Mouse (Mus musculus) spleen, adult 2 months (tissue): ENCODE data around the gene Ubash3b. TPM values are rescaled to one million over a fixed set of nuclear protein-coding genes. Genes with fewer than 3 reads are reported as not detected.

Experiments used
- DNase-seq, 2 experiments: peaks; one replicate each; pipeline versions ENCODE4 v3.0.0 to v3.0.0-alpha.2; 2012 to 2021; ENCODE audit warnings: low spot score in 2 of 2, low read depth in 1 of 2
- H3K27ac ChIP-seq: fragments of 200-500 bp; 2 replicates; pipeline ENCODE4 v1.5.1; 2012; ENCODE audit warnings: low read length, inconsistent platforms; ENCODE audit not compliant: insufficient read depth
- H3K27me3 ChIP-seq: fragments of 200-500 bp; 2 replicates; pipeline ENCODE4 v1.6.1; 2012; ENCODE audit warnings: mild to moderate bottlenecking, moderate library complexity, low read length, inconsistent platforms; ENCODE audit not compliant: control insufficient read depth, insufficient read depth
- H3K36me3 ChIP-seq: fragments of 200-500 bp; 2 replicates; pipeline ENCODE4 v1.6.1; 2012; ENCODE audit warnings: mild to moderate bottlenecking, low read length, inconsistent platforms; ENCODE audit not compliant: control insufficient read depth, insufficient read depth
- H3K4me1 ChIP-seq: fragments of 200-500 bp; 2 replicates; pipeline ENCODE4 v1.6.1; 2011; ENCODE audit warnings: inconsistent platforms; ENCODE audit not compliant: control insufficient read depth, insufficient read depth, insufficient read length
- H3K4me3 ChIP-seq: fragments of 200-500 bp; 2 replicates; pipeline ENCODE4 v1.5.1; 2011; ENCODE audit warnings: mild to moderate bottlenecking, inconsistent platforms; ENCODE audit not compliant: insufficient read depth, insufficient read length; ENCODE audit errors: extremely low read depth
- CTCF ChIP-seq: fragments of 200-500 bp; IDR thresholded peaks from 2 replicates; pipeline ENCODE4 v1.5.1; 2011; ENCODE audit warnings: mild to moderate bottlenecking, inconsistent platforms; ENCODE audit not compliant: insufficient read depth, insufficient read length, insufficient replicate concordance; ENCODE audit errors: extremely low read depth
- POLR2A ChIP-seq: fragments of 200-500 bp; IDR thresholded peaks from 2 replicates; pipeline ENCODE4 v1.6.1; 2011; ENCODE audit warnings: low read depth, low read length, inconsistent platforms
- WGBS: fragments of 180-500 bp; shearing (Covaris S2); methylation state at CpG from one replicate; pipeline ENCODE4 v1.1.7; 2018; 5-methylcytosine and 5-hydroxymethylcytosine counted together
- polyA plus RNA-seq: library from polyadenylated mRNA; depleted of rRNA; stranded (reverse); fragments of >200 nt; gene quantifications from 2 replicates; pipeline ENCODE4 v1.2.3, GENCODE M21; 2012

The Ubash3b gene
- polyA plus RNA-seq, 1 experiment = 10.2 TPM

DNA sequence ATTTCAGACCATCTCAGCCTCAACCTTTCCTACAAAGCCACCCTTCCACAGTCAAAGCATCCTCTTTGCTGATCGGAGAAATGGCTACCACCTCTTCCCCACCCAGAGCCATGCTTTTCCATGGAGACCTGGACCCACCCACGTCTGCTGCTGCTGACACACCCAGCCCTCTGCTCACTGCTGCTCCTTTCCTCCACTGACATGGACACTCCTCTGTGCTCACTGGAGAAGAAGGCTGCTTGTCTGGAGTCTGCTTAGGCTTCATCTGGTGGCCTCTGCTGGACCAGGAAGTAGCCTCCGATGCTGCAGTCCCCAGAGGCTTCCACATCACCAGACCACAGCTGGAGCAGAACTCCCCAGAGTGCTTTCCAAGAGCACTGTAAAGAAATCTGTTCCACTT is 34.8 kb downstream of the Ubash3b start:
- no peak for TF ChIP-seq POLR2A
- TF ChIP-seq CTCF = no peak
- no peak for DNase-seq
- no peaks in the 10 kb centered on the region for H3K36me3 ChIP-seq
- no peaks in the 10 kb centered on the region for H3K27me3 ChIP-seq
- 69% methylated on average over 3 of the region's 3 CpGs for WGBS
- peaks cover 3% of the 10 kb centered on the region; the same call in 1 of the 2 replicates for H3K4me1 ChIP-seq
- no peak overlapping the region for H3K4me3 ChIP-seq
- no peak overlapping the region for H3K27ac ChIP-seq

- no peak for DNase-seq
- Histone ChIP-seq H3K4me3 (no peak overlapping the region), H3K27me3 (no peaks in the 10 kb centered on the region), H3K27ac (no peak overlapping the region), H3K36me3 (no peaks in the 10 kb centered on the region), H3K4me1 (peaks cover 4% of the 10 kb centered on the region; the same call in 1 of the 2 replicates)
- TF ChIP-seq POLR2A = no peak
- WGBS = 96% methylated on average over 6 of the region's 6 CpGs
Measured at GRCm38 (mm10) chr9:41124305-41124704, 37.2 kb downstream of the Ubash3b start.

DNA sequence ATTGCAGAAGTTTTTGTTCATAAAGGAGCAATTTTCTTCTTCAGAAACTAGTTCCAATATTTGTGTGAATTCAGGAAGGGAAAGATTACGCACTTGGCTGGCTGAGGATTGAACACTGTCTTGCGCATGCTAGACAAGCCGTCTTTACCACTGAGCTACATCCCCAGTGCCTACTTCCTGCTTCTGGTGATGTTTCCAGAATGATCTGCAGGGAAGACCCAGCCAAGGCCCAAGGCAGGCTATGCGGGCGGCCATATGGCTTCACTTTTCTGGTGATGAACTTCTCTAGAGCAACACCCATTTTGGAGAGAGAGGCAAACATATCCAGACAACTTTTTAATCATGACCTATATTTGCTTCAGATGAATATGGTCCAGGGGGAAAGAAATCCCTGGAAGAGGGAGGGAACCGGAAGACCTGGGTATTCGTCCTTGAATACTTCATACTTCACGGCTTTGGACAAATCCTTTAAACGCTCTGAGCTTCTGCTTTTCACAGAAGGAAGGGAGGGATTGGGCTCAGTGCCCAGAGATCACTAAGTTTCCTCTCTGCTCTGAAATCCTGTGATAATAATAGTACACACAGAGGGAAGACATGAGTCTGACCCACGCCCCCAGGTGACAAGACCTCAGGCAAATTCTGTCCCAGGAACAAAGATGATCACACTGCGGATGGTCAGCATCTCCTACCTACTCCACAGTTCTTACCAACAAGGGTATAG is 38.9 kb downstream of the Ubash3b start:
- Histone ChIP-seq H3K4me3 (no peak overlapping the region), H3K27me3 (no peaks in the 10 kb centered on the region), H3K4me1 (peaks cover 10% of the 10 kb centered on the region; the same call in 1 of the 2 replicates), H3K36me3 (no peaks in the 10 kb centered on the region), H3K27ac (no peak overlapping the region)
- WGBS = 65% methylated on average over 11 of the region's 11 CpGs
- TF ChIP-seq CTCF = no peak
- TF ChIP-seq POLR2A = no peak
- no peak for DNase-seq

DNA sequence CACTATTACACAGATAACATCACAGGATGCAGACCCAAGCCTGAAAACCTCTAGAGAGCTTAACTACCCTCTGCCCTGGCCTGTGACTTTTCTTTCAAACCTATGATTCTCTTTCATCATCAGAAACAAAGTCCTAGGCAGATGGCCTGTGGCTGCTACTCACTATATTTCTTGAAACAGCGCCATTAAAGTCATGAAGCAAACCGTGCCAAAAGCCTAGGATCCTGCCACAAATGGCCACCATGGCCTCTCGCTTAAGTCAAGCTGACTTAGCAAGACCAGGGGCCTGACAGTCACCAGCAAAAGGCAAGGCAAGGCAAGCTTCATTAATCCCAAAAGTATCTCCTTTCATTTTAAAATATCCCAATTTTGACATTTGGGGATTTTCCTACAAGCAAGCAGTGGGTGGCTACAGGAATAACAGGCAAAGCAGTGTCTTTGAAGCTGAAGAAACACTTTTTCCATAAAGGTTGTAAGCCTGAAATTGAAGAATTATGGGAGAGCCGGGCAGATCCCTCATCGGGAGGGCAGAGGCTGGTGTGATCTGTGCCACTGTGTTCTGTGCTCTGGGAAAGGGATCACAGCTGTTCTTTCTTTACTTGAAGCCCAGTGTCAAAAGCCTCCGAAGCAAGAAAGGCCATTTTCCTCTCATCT is 39.7 kb downstream of the Ubash3b start:
- DNase-seq = no peak
- 82% methylated on average over 6 of the region's 6 CpGs for WGBS
- Histone ChIP-seq H3K27ac (no peak overlapping the region), H3K4me1 (peaks cover 10% of the 10 kb centered on the region; the same call in 1 of the 2 replicates), H3K4me3 (no peak overlapping the region), H3K36me3 (no peaks in the 10 kb centered on the region), H3K27me3 (no peaks in the 10 kb centered on the region)
- TF ChIP-seq CTCF = no peak
- no peak for TF ChIP-seq POLR2A

GRCm38 (mm10) chr9:41119958-41120357 is 41.5 kb downstream of the Ubash3b start:
- peaks cover 10% of the 10 kb centered on the region; the same call in 1 of the 2 replicates for H3K4me1 ChIP-seq
- no peak for DNase-seq
- H3K27me3 ChIP-seq = no peaks in the 10 kb centered on the region
- no peak overlapping the region for H3K4me3 ChIP-seq
- 85% methylated on average over 6 of the region's 6 CpGs for WGBS
- TF ChIP-seq CTCF (no peak), POLR2A (no peak)
- no peak overlapping the region for H3K27ac ChIP-seq
- H3K36me3 ChIP-seq = no peaks in the 10 kb centered on the region

DNA sequence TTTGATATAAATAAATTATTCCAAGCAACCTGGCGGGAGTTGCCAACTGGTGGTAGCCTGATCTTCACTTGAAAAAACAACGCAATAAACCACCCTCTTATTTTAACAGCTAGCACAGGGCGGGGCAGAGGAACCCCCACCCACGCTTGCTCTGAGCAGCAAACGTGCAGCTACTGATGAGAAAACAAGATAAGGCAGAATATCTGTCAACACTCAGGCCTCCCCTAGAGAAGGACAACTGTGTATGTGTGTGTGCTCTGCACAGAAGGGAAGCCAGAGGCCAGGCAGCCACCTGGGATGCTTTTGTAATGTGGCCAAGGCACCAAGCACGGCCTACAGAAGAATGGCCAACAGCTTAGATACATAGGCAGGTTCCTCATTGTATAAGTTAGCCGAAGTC is 43.4 kb downstream of the Ubash3b start:
- no peaks in the 10 kb centered on the region for H3K36me3 ChIP-seq
- no peak for TF ChIP-seq CTCF
- no peak for TF ChIP-seq POLR2A
- DNase-seq = peak; percentile 29 to 36
- peak overlapping the region; percentile 72 for H3K27ac ChIP-seq
- peaks cover 10% of the 10 kb centered on the region; the same call in 1 of the 2 replicates for H3K4me1 ChIP-seq
- WGBS = 49% methylated on average over 7 of the region's 7 CpGs
- no peaks in the 10 kb centered on the region for H3K27me3 ChIP-seq
- H3K4me3 ChIP-seq = no peak overlapping the region

GRCm38 (mm10) chr9:41116126-41116525 is 45.4 kb downstream of the Ubash3b start:
- peak overlapping the region; percentile 90 for H3K27ac ChIP-seq

More at GRCm38 (mm10) chr9:41116126-41116525, 45.4 kb downstream of the Ubash3b start:
- DNase-seq = no peak
- no peaks in the 10 kb centered on the region for H3K27me3 ChIP-seq
- no peak for TF ChIP-seq CTCF
- TF ChIP-seq POLR2A = no peak
- WGBS = 78% methylated on average over 12 of the region's 12 CpGs
- H3K36me3 ChIP-seq = no peaks in the 10 kb centered on the region
- H3K4me1 ChIP-seq = peaks cover 7% of the 10 kb centered on the region; the same call in 1 of the 2 replicates
- H3K4me3 ChIP-seq = no peak overlapping the region
